Mouse (Mus musculus): ENCODE measurements around the gene Cpsf7. TPM values are rescaled to one million over a fixed set of nuclear protein-coding genes. Genes with fewer than 3 reads are reported as not detected.

The Cpsf7 gene
- polyA plus RNA-seq (2015; fragmentation: Nextera tagmentation; extraction: Ambion mirVana) = 18.9 and 21.4 TPM in 2 replicates

DNA sequence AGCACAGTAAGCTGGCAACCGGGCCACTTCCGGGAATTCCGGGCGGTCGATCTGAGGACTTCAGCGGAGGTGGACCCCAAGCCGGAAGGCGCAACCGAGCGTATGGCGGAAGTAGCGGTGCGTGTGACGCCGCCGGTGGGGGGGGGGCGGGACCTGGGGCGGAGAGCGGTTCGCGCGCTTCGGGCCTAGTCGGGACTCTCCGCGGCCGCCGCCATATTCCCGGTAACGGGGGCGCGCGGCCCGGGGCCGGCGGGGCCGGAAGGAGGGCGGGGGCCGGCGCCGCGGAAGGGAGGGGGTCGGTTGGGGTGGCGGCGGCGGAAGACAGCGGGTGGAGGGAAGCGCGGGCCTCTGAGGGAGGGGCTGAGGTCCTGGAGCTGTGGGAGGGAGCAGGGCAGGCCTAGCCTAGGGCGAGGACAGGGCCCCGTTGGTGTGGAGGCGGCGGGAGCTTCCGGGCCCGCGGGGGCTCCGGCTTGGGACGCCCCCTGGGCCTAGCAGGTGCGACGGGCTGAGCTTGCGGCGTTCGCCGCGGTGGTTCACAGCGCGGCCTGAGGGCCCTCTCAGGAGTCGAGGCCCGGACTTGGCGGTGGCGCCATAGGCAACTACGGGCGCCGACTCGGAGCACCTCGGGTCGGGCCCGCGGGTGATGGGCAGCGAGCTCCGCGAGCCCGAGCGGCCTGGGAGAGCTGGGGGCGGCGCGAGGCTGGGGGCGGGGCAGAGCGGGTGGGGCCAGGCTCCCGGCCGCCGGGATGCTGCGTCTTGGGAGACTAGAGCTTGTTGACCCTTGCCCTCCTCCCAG is at the start of gene Cpsf7:
TSS of gene Cpsf7 (plus strand) at position 161 of the 796 bp plus-strand sequence.

DNA sequence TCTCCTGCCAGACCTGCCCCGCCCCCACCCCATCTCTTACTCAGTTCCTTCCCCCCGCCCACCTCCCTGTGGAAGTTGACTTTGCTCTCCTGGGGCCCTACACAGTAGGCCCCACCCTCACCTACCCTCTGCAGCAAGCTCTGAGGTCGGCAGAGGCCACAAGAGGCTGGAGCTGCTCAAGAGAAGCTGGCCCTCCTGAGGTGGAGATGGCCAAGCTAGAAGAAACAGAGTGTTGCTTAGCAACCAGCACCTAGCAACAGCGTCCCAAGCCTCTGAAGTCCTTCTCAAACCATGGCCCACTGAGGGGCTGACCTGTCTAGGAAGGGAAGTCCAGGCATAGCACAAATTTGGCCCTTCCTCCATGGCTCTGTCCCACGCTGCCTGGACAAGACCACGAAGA is 42.4 kb upstream of the Cpsf7 start, which contains the start of gene Ppp1r32:
TSS of gene Ppp1r32 (minus strand) at position 226 of the 400 bp plus-strand sequence.

DNA sequence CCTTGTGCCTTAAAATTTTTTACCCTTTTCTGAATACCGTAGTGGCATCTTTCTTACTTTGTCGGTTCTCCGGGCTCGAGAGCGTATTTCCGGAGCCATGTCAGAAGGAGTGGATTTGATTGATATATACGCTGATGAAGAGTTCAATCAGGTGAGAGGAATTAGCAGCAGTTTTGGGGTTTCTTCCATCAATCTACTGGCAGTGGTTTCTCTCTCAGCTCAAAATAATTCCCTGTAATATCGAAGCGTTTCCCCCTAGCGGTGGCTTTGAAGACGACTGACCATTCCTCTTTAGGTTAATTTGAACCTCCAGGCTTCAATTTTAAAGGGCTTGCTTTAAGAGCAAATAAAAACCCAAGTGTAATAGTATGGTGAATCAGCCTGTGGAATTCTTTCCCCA is 844 bp downstream of the Cpsf7 start, which contains the start of gene Sdhaf2:
TSS of gene Sdhaf2 (minus strand) at position 233 of the 400 bp plus-strand sequence.

DNA sequence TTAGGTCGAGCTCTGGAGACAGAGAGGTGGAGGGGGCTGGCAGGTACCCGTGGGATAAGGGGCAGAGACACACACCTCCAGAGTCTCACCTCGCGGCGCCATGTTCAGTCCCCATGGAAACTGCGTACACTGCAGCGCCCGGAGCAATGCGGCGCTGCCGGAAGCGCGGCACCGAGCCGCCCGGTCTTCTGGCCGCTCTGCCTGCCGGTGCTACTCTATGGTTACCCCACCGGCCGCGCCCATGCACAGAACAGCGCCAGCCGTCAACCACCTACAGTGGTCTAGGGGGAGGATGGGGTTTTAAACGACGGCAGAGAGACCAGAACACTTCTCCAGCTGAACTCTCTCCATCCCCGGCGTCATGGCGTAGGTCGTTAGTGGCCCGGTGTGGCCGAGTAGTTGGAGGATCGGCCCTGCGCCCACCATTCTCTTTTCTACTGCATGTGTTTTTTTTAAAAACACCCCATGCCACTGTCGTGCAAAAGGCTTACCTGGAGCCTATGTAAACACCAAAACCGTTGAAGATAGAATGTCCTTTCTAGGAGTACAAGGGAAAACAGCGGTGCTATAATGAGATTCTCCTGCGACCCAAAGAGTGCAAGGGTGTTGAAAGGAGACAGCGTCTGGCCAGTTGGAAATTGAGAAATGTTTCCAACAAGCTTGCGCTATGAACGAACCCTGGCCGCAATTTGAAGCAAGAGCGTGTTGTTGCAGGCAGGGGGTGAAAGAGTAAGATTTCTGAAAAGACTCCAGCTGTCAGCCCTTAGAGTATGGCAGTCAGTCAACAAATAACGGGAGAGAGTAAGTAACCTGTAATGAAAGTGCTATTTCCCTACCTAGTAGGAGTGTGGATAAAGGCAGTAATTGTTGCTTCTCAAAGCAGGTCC is 30.8 kb downstream of the Cpsf7 start, which contains the start of gene Tmem216:
TSS of gene Tmem216 (minus strand) at position 615 of the 887 bp plus-strand sequence.

DNA sequence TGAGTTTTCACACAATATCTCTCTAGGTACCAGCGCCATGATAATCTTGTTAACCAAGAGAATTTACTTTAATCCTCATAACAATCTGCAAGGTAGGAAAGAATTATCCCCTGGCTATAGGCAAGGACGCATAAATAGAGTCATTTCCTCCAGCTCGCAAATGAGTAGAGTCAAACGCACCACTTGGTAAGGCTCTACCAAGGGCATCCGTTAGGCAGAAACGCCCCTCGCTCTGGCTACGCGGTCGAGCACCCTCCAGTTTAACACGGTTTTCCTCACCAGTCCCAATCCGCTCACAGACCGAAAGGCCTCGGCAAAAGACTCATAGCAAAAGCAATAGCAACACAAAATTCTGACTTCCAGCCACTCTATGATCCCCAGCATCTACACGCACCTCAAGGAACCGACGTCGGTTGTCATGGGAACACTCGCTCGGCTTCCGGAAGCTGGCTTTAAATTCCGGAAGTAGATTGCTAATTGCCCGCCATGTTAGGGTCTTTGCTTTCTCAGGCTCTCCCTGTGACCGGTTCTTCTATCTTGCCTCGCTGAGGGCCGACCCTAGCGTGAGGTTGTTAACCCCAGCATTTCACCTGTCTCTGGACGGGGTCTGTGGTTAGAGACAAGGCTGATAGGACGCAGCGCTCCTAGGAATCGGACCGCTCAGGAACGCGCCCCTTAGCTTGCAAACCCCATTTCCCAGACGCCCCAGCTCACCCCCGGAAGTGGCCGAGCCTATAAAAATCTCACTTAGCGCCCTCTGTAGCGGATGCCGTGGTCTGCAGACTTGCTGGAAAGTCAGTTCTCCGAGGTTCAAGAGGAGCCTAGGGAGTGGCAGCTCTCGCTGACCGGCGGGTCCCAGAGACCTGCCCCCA is 51.9 kb downstream of the Cpsf7 start, which contains the start of the genes Cyb561a3 and Tmem138:
TSS of gene Cyb561a3 (plus strand) at position 483 of the 872 bp plus-strand sequence.
TSS of gene Tmem138 (minus strand) at position 673 of the 872 bp plus-strand sequence.

Other genes starting within 250 kb of the Cpsf7 start
- 1.2 and 1.3 TPM in 2 replicates for gene Dagla, start 220.4 kb upstream of the Cpsf7 start, polyA plus RNA-seq (2015; fragmentation: Nextera tagmentation; extraction: Ambion mirVana)
- gene Syt7, start 136.2 kb upstream of the Cpsf7 start, polyA plus RNA-seq (2015; fragmentation: Nextera tagmentation; extraction: Ambion mirVana) = 0.04 and 0.40 TPM in 2 replicates
- 2.6 and 3.9 TPM in 2 replicates for gene Lrrc10b, start 67.8 kb upstream of the Cpsf7 start, polyA plus RNA-seq (2015; fragmentation: Nextera tagmentation; extraction: Ambion mirVana)
- gene Ppp1r32, start 42.3 kb upstream of the Cpsf7 start, polyA plus RNA-seq (2015; fragmentation: Nextera tagmentation; extraction: Ambion mirVana) = not detected in 2 replicates
- 37.6 and 40.0 TPM in 2 replicates for gene Sdhaf2, start 876 bp downstream of the Cpsf7 start, polyA plus RNA-seq (2015; fragmentation: Nextera tagmentation; extraction: Ambion mirVana)
- gene Tmem216, start 31.0 kb downstream of the Cpsf7 start, polyA plus RNA-seq (2015; fragmentation: Nextera tagmentation; extraction: Ambion mirVana) = 17.5 and 17.8 TPM in 2 replicates
- 20.5 and 21.2 TPM in 2 replicates for gene Cyb561a3, start 51.9 kb downstream of the Cpsf7 start, polyA plus RNA-seq (2015; fragmentation: Nextera tagmentation; extraction: Ambion mirVana)
- gene Tmem138, start 52.1 kb downstream of the Cpsf7 start, polyA plus RNA-seq (2015; fragmentation: Nextera tagmentation; extraction: Ambion mirVana) = 16.0 and 16.8 TPM in 2 replicates
- gene Ddb1, start 80.1 kb downstream of the Cpsf7 start, polyA plus RNA-seq (2015; fragmentation: Nextera tagmentation; extraction: Ambion mirVana) = 193 and 203 TPM in 2 replicates
- 10.2 and 10.6 TPM in 2 replicates for gene Tkfc, start 80.4 kb downstream of the Cpsf7 start, polyA plus RNA-seq (2015; fragmentation: Nextera tagmentation; extraction: Ambion mirVana)
- 0.47 and 0.58 TPM in 2 replicates for gene Vwce, start 108.9 kb downstream of the Cpsf7 start, polyA plus RNA-seq (2015; fragmentation: Nextera tagmentation; extraction: Ambion mirVana)
- gene Pga5, start 152.8 kb downstream of the Cpsf7 start, polyA plus RNA-seq (2015; fragmentation: Nextera tagmentation; extraction: Ambion mirVana) = 2.0 and 2.3 TPM in 2 replicates
- 20.9 and 21.5 TPM in 2 replicates for gene Vps37c, start 163.5 kb downstream of the Cpsf7 start, polyA plus RNA-seq (2015; fragmentation: Nextera tagmentation; extraction: Ambion mirVana)
- gene Cd5, start 213.7 kb downstream of the Cpsf7 start, polyA plus RNA-seq (2015; fragmentation: Nextera tagmentation; extraction: Ambion mirVana) = not detected in 2 replicates